Mouse (Mus musculus) adrenal gland, postnatal 36 days (tissue): ENCODE results near the gene Kcnip1. TPM values are rescaled to one million over a fixed set of nuclear protein-coding genes. Genes with fewer than 3 reads are reported as not detected.

Experiments
- total RNA-seq, 2 experiments: library from RNA; stranded (reverse); gene quantifications; 2 replicates each; pipeline ENCODE4 v1.2.3; 2021

The Kcnip1 gene
- total RNA-seq, 2 experiments from 2014 or later, result 2.2 to 3.5 TPM

Other genes starting within 250 kb of the Kcnip1 start
- gene Kcnmb1, start 30.1 kb downstream of the Kcnip1 start, total RNA-seq, result under 1 TPM; 0.13 TPM
- 1 to 10 TPM; 2.2 to 2.5 TPM for gene Lcp2, start 53.8 kb upstream of the Kcnip1 start, total RNA-seq
- not detected for gene 4930469K13Rik, start 105.4 kb upstream of the Kcnip1 start, total RNA-seq
- gene Foxi1, start 214.9 kb upstream of the Kcnip1 start, total RNA-seq, result not detected